Mouse (Mus musculus): ENCODE measurements around the gene Map2k6.

DNA sequence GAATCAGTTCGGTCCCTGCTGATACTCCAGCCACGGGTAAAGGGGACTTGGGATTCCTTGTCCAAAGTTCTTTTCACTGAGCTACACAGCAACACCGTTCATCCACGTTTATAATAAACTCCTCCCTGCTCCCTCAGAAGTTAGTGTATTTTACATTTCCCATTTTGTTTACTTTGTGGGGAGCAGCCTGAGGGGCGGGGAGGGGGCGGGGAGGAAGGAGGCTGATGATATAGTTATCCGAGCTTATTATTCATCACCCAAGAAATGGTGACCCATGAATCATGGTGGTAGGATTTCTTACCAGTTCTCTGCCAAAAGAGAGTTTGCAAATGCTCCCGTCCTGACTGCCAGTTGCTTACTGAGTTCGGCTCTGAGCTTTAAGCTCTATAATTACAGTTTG lies 6.7 kb downstream of the Map2k6 start:
- no peak for TF ChIP-seq CTCF (IDR thresholded peaks at IDR 0.05; ENCODE audit: borderline replicate concordance, insufficient read depth, low read depth, low read length)
- TF ChIP-seq POLR2A (IDR thresholded peaks at IDR 0.05; ENCODE audit: borderline replicate concordance, insufficient read depth, low read length) = no peak

All from cerebellum, adult 2 months (tissue).